Mouse (Mus musculus) liver, embryonic 14.5 days (tissue): ENCODE measurements around the gene Chrd. TPM values are rescaled to one million over a fixed set of nuclear protein-coding genes. Genes with fewer than 3 reads are reported as not detected.
A peak's percentile ranks its signal among the peaks of the same experiment; 100 is the strongest.

Source experiments
- ATAC-seq: fragments of 200-750 bp; cut with Nextera tagmentation; 2 replicates; pipeline ENCODE4 v1.8.0; 2017; ENCODE audit warnings: moderate number of reproducible peaks, mild to moderate bottlenecking, moderate library complexity; ENCODE audit not compliant: insufficient read depth
- DNase-seq, 3 experiments: peaks; one replicate each; pipeline ENCODE4 v3.0.0-alpha.2; 2012 to 2013; ENCODE audit warnings: low read depth in 3 of 3, low spot score in 3 of 3
- H3K27ac ChIP-seq: fragments of 300-500 bp; sonication (generic); 2 replicates; pipeline ENCODE4 v1.5.1; 2014; ENCODE audit warnings: moderate library complexity, mild to moderate bottlenecking, control low read depth, inconsistent platforms
- H3K27me3 ChIP-seq: fragments of 300-500 bp; sonication (generic); 2 replicates; pipeline ENCODE4 v1.6.1; 2014; ENCODE audit warnings: mild to moderate bottlenecking, low read length, moderate library complexity; ENCODE audit not compliant: control insufficient read depth, insufficient read depth
- H3K36me3 ChIP-seq: fragments of 300-500 bp; sonication (generic); replicated peaks from 2 replicates; pipeline ENCODE4 v1.6.1; 2014; ENCODE audit warnings: low read depth; ENCODE audit not compliant: control insufficient read depth, insufficient read depth
- H3K4me1 ChIP-seq, 2 experiments: fragments of 200-500 bp in 1 of 2; fragments of 300-500 bp in 1 of 2; sonication (generic) in 1 of 2; replicated peaks; 2 replicates each; pipeline ENCODE4 v1.6.1; 2012 to 2014; ENCODE audit warnings: antibody characterized with exemption in 1 of 2, inconsistent platforms in 1 of 2, low read length in 1 of 2; ENCODE audit not compliant: control insufficient read depth in 2 of 2, insufficient read depth in 2 of 2
- H3K4me2 ChIP-seq: fragments of 300-500 bp; sonication (generic); 2 replicates; pipeline ENCODE4 v1.6.1; 2014; ENCODE audit warnings: low read depth, mild to moderate bottlenecking, control low read depth, moderate library complexity
- H3K4me3 ChIP-seq, 2 experiments: fragments of 200-500 bp in 1 of 2; fragments of 300-500 bp in 1 of 2; sonication (generic) in 1 of 2; 2 replicates each; pipeline ENCODE4 v1.5.1; 2012 to 2014; ENCODE audit warnings: low read depth in 2 of 2, low read length in 2 of 2, mild to moderate bottlenecking in 2 of 2, control low read depth in 1 of 2, inconsistent platforms in 1 of 2, moderate library complexity in 1 of 2; ENCODE audit not compliant: insufficient read depth in 1 of 2
- H3K9ac ChIP-seq: fragments of 300-500 bp; sonication (generic); replicated peaks from 2 replicates; pipeline ENCODE4 v1.6.1; 2014; ENCODE audit warnings: mild to moderate bottlenecking, control low read depth, moderate library complexity
- H3K9me3 ChIP-seq: fragments of 300-500 bp; sonication (generic); 2 replicates; pipeline ENCODE4 v1.6.1; 2016; ENCODE audit warnings: low read length, mixed read lengths; ENCODE audit not compliant: control insufficient read depth
- CTCF ChIP-seq: IDR thresholded peaks from 2 replicates; pipeline ENCODE4 v1.5.1; 2016; ENCODE audit warnings: antibody characterized with exemption, low read depth, control low read depth
- EP300 ChIP-seq: IDR thresholded peaks from 2 replicates; pipeline ENCODE4 v1.6.1; 2016; ENCODE audit warnings: antibody characterized with exemption, low read depth
- WGBS: fragments of 180-500 bp; shearing (Covaris S2); extraction: QIAGEN DNeasy Blood & Tissue Kit; methylation state at CpG from one replicate; pipeline ENCODE4 v1.1.7; 2014; ENCODE audit not compliant: insufficient replicate concordance; 5-methylcytosine and 5-hydroxymethylcytosine counted together
- polyA plus RNA-seq, 2 experiments: library from polyadenylated mRNA; depleted of rRNA in 1 of 2; stranded (reverse) in 1 of 2; unstranded in 1 of 2; fragments of >200 nt; fragmentation: Nextera tagmentation in 1 of 2; extraction: Ambion mirVana in 1 of 2; gene quantifications; 2 replicates each; pipeline versions ENCODE4 v1.2.1 to v1.2.3; 2012 to 2014

Gene Chrd
- polyA plus RNA-seq, 2 experiments, result 0.24 to 0.71 TPM

GRCm38 (mm10) chr16:20757385-20757784 is 24.5 kb downstream of the Chrd start:
- no peak for ATAC-seq
- TF ChIP-seq CTCF (no peak), EP300 (no peak)
- WGBS, result 57% methylated on average over 1 of the region's 1 CpGs

GRCm38 (mm10) chr16:20761681-20762080 is 28.8 kb downstream of the Chrd start:
- H3K9me3 ChIP-seq, result no peaks in the 10 kb centered on the region
- H3K4me2 ChIP-seq, result no peak overlapping the region
- H3K36me3 ChIP-seq, result no peaks in the 10 kb centered on the region
- 7% methylated on average over 3 of the region's 3 CpGs for WGBS
- ATAC-seq (no peak), DNase-seq (peak in 2 of 3 experiments; percentile 4 to 14)
- TF ChIP-seq CTCF (peak; percentile 41; the same call in 1 of the 2 replicates), EP300 (no peak)
- no peak overlapping the region for H3K27ac ChIP-seq
- H3K9ac ChIP-seq, result no peak overlapping the region
- H3K4me3 ChIP-seq, result no peak overlapping the region
- H3K27me3 ChIP-seq, result no peaks in the 10 kb centered on the region
- no peaks in the 10 kb centered on the region for H3K4me1 ChIP-seq

More at GRCm38 (mm10) chr16:20757385-20757784, 24.5 kb downstream of the Chrd start:
- no peak overlapping the region for H3K4me2 ChIP-seq
- H3K9ac ChIP-seq, result no peak overlapping the region
- no peaks in the 10 kb centered on the region for H3K27me3 ChIP-seq
- no peak for DNase-seq
- H3K4me1 ChIP-seq, result no peaks in the 10 kb centered on the region
- H3K36me3 ChIP-seq, result no peaks in the 10 kb centered on the region
- H3K4me3 ChIP-seq, result no peak overlapping the region
- no peaks in the 10 kb centered on the region for H3K9me3 ChIP-seq
- no peak overlapping the region for H3K27ac ChIP-seq

- no peak overlapping the region for H3K9ac ChIP-seq
- no peaks in the 10 kb centered on the region for H3K36me3 ChIP-seq
- no peak overlapping the region for H3K4me2 ChIP-seq
- H3K27me3 ChIP-seq, result no peaks in the 10 kb centered on the region
- no peaks in the 10 kb centered on the region for H3K9me3 ChIP-seq
- TF ChIP-seq EP300 (no peak), CTCF (peak; percentile 80)
- no peak overlapping the region for H3K27ac ChIP-seq
- no peaks in the 10 kb centered on the region for H3K4me1 ChIP-seq
- ATAC-seq (no peak), DNase-seq (peak; percentile 17 to 28 (median 20))
- H3K4me3 ChIP-seq, result no peak overlapping the region
- WGBS, result 38% methylated on average over 9 of the region's 9 CpGs
Measured at GRCm38 (mm10) chr16:20765244-20765643, 32.3 kb downstream of the Chrd start.

- 58% methylated on average over 5 of the region's 5 CpGs for WGBS
- Histone ChIP-seq H3K27ac (no peak overlapping the region), H3K27me3 (no peaks in the 10 kb centered on the region), H3K36me3 (no peaks in the 10 kb centered on the region), H3K4me2 (no peak overlapping the region), H3K9ac (no peak overlapping the region), H3K4me3 (no peak overlapping the region), H3K4me1 (no peaks in the 10 kb centered on the region), H3K9me3 (no peaks in the 10 kb centered on the region)
- TF ChIP-seq EP300 (no peak), CTCF (no peak)
- no peak for DNase-seq
- ATAC-seq, result no peak
Measured at GRCm38 (mm10) chr16:20775021-20775420, 42.1 kb downstream of the Chrd start.

DNA sequence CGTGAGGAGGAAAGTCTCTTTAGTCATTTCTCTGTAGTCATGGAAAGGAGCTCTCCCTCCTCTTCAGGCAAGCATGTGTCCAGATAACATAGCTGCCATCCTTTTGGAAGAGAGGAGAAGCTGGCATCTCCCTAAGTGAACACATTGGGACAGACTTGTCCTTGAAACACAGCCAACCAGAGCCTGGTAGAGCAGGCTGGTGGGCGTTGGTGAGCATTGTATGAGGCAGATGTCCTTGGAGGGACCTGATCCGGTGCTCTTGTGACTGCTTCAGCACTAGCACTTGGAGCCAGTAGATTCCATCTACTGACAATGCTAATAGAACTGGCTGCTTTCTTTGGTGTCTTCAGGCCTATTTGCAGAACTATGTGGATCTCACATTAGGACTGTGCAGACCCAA is 46.9 kb downstream of the Chrd start:
- whole genome bisulfite sequencing, result 54% methylated on average over 3 of the region's 3 CpGs

More for the DNA sequence above, 46.9 kb downstream of the Chrd start:
- H3K4me2 ChIP-seq, result no peak overlapping the region
- ATAC-seq, result no peak
- no peak overlapping the region for H3K4me3 ChIP-seq
- TF ChIP-seq CTCF, result no peak
- TF ChIP-seq EP300, result no peak
- H3K9ac ChIP-seq, result no peak overlapping the region
- H3K36me3 ChIP-seq, result no peaks in the 10 kb centered on the region
- no peak for DNase-seq
- H3K27me3 ChIP-seq, result no peaks in the 10 kb centered on the region
- no peaks in the 10 kb centered on the region for H3K4me1 ChIP-seq
- no peak overlapping the region for H3K27ac ChIP-seq
- H3K9me3 ChIP-seq, result no peaks in the 10 kb centered on the region
